Comparison of ENCODE assay signal across 26 mouse cellular contexts in genomic region chr15:6587526-6587925, GRCm38 (mm10).
DNase-seq lines count a peak whose midpoint lies in the region; ATAC-seq and TF ChIP-seq lines count a peak whose summit lies in the region.
"Had no signal": no experiment of that assay in that cellular context is flagged by ENCODE, and none has a peak within 500 bp of the region (broad histone marks: within the 10 kb centered on the region; RNA-seq: fewer than 3 reads in every experiment).

No protein-coding gene starts in this region.

- ATAC-seq in midbrain, postnatal 0 days (ENCODE audit: low FRiP score): no peak
- ATAC-seq: forebrain, embryonic 13.5 days; forebrain, embryonic 16.5 days; hindbrain, embryonic 16.5 days; inflammation-experienced regulatory T-cells, adult 6 months; intestine, embryonic 16.5 days had no signal

- H3K27ac ChIP-seq in MEL (ENCODE audit: control insufficient read depth, low read depth, low read length): peak overlapping the region; percentile 12; the same call in 1 of the 2 replicates
- peak overlapping the region; percentile 63 for H3K27ac ChIP-seq in bone marrow macrophage, adult 2 months (ENCODE audit: insufficient read depth, low read depth, low read length)
- no peak overlapping the region for H3K27ac ChIP-seq in midbrain, postnatal 0 days (ENCODE audit: low read depth, low read length)
- H3K27ac ChIP-seq: forebrain, embryonic 13.5 days; heart, embryonic 15.5 days; hindbrain, embryonic 10.5 days; hindbrain, embryonic 13.5 days had no signal

- H3K9ac ChIP-seq in MEL (ENCODE audit: control insufficient read depth, low read depth, low read length, poor library complexity, severe bottlenecking): no peak overlapping the region
- no peak overlapping the region for H3K9ac ChIP-seq in midbrain, postnatal 0 days (replicated peaks; ENCODE audit: low read length, poor library complexity, severe bottlenecking)
- H3K9ac ChIP-seq: embryonic facial prominence, embryonic 12.5 days; forebrain, embryonic 13.5 days; heart, embryonic 12.5 days; heart, embryonic 15.5 days; hindbrain, embryonic 13.5 days had no signal

- no peaks in the 10 kb centered on the region for H3K9me3 ChIP-seq in MEL (replicated peaks; ENCODE audit: insufficient read depth, low read length)
- H3K9me3 ChIP-seq in midbrain, postnatal 0 days (ENCODE audit: low read length): no peaks in the 10 kb centered on the region
- H3K9me3 ChIP-seq: embryonic facial prominence, embryonic 12.5 days; forebrain, embryonic 13.5 days; heart, embryonic 12.5 days; heart, embryonic 15.5 days; hindbrain, embryonic 10.5 days; hindbrain, embryonic 13.5 days had no signal

- H3ac ChIP-seq in myocyte (ENCODE audit: control insufficient read depth, insufficient read length): no peak overlapping the region

- no peak overlapping the region for H3K4me3 ChIP-seq in MEL (ENCODE audit: control insufficient read depth in 1 of 2, insufficient read depth in 1 of 2, low read depth in 2 of 2, low read length in 2 of 2)
- no peak overlapping the region for H3K4me3 ChIP-seq in bone marrow macrophage, adult 2 months (ENCODE audit: insufficient read depth, low read length)
- H3K4me3 ChIP-seq in myocyte: no peak overlapping the region
- no peak overlapping the region for H3K4me3 ChIP-seq in midbrain, postnatal 0 days (ENCODE audit: low read depth, low read length)
- H3K4me3 ChIP-seq: embryonic facial prominence, embryonic 12.5 days; erythroblast, embryonic 14.5 days; forebrain, embryonic 13.5 days; heart, embryonic 12.5 days; heart, embryonic 15.5 days; hindbrain, embryonic 10.5 days; hindbrain, embryonic 13.5 days had no signal

- H3K4me2 ChIP-seq in myocyte (ENCODE audit: low read depth): peak overlapping the region; percentile 3
- H3K4me2 ChIP-seq in midbrain, postnatal 0 days (ENCODE audit: low read depth, low read length, poor library complexity, severe bottlenecking): no peak overlapping the region
- H3K4me2 ChIP-seq: embryonic facial prominence, embryonic 12.5 days; forebrain, embryonic 13.5 days; heart, embryonic 12.5 days; heart, embryonic 15.5 days; hindbrain, embryonic 13.5 days had no signal

- DNase-seq in 3T3-L1 (ENCODE audit: low read depth, low spot score): peak; percentile 46
- no peak for DNase-seq in MEL (ENCODE audit: low read depth, low spot score)
- no peak for DNase-seq in midbrain, postnatal 0 days (ENCODE audit: low spot score)
- no peak for DNase-seq in heart, adult 8-10 months (ENCODE audit: low spot score)
- no peak for DNase-seq in kidney, adult 9 months
- DNase-seq: adrenal gland, adult 8-10 months; adrenal gland, postnatal 25 days; cerebellum, adult 18-20 months; cerebellum, adult 9-10 months; cerebellum, postnatal 14 days; gastrocnemius, postnatal 10 days; heart, postnatal 10 days; heart, postnatal 36 days had no signal

- H3K79me2 ChIP-seq in MEL (ENCODE audit: control insufficient read depth, insufficient read depth, low read length, poor library complexity): peaks cover 3% of the 10 kb centered on the region; the same call in 1 of the 2 replicates
- H3K79me2 ChIP-seq in myocyte (ENCODE audit: control insufficient read depth, insufficient read depth): no peaks in the 10 kb centered on the region

- no peak for TF ChIP-seq CTCF in MEL (IDR thresholded peaks at IDR 0.05 in 2 of 3, conservative IDR thresholded peaks at IDR 0.05 in 1 of 3; ENCODE audit: control insufficient read depth in 1 of 3, insufficient read depth in 1 of 3, low read depth in 2 of 3, low read length in 3 of 3, poor library complexity in 1 of 3, severe bottlenecking in 1 of 3)
- TF ChIP-seq CTCF in bone marrow macrophage, adult 2 months (IDR thresholded peaks at IDR 0.05; ENCODE audit: low read depth, low read length): no peak
- TF ChIP-seq CTCF in midbrain, postnatal 0 days (IDR thresholded peaks at IDR 0.05): no peak

- H3K36me3 ChIP-seq in MEL (ENCODE audit: control insufficient read depth in 1 of 2, insufficient read depth in 2 of 2, low read length in 2 of 2): peaks cover 0 to 63% of the 10 kb centered on the region in 2 experiments; a peak in 2 of 4 replicates
- no peaks in the 10 kb centered on the region for H3K36me3 ChIP-seq in myocyte (ENCODE audit: control insufficient read depth, insufficient read depth)
- no peaks in the 10 kb centered on the region for H3K36me3 ChIP-seq in midbrain, postnatal 0 days (ENCODE audit: insufficient read depth, low read length)
- H3K36me3 ChIP-seq: embryonic facial prominence, embryonic 12.5 days; heart, embryonic 12.5 days; heart, embryonic 15.5 days; hindbrain, embryonic 10.5 days; hindbrain, embryonic 13.5 days had no signal

- WGBS in midbrain, postnatal 0 days: 86% methylated on average over 3 of the region's 3 CpGs

- H3K4me1 ChIP-seq in MEL (ENCODE audit: control insufficient read depth in 1 of 2, insufficient read depth in 2 of 2, low read length in 2 of 2): peaks cover 39 to 53% of the 10 kb centered on the region in 2 experiments
- peaks cover 74% of the 10 kb centered on the region for H3K4me1 ChIP-seq in bone marrow macrophage, adult 2 months (ENCODE audit: control insufficient read depth, insufficient read depth, low read length)
- H3K4me1 ChIP-seq in midbrain, postnatal 0 days (ENCODE audit: insufficient read depth, low read length): no peaks in the 10 kb centered on the region
- H3K4me1 ChIP-seq: embryonic facial prominence, embryonic 12.5 days; forebrain, embryonic 13.5 days; hindbrain, embryonic 10.5 days; hindbrain, embryonic 13.5 days had no signal

- TF ChIP-seq POLR2A in MEL (IDR thresholded peaks at IDR 0.05; ENCODE audit: control insufficient read depth in 1 of 2, insufficient read depth in 1 of 2, low read depth in 1 of 2, low read length in 2 of 2, poor library complexity in 1 of 2) (no peak), myocyte (IDR thresholded peaks at IDR 0.05; ENCODE audit: insufficient read length, low read depth) (no peak)
- no peak for TF ChIP-seq POLR2A in bone marrow macrophage, adult 2 months (IDR thresholded peaks at IDR 0.05; ENCODE audit: borderline replicate concordance, low read depth, low read length)

- no peak for TF ChIP-seq EP300 in MEL (IDR thresholded peaks at IDR 0.05; ENCODE audit: low read depth in 1 of 2, low read length in 2 of 2)

- H3K27me3 ChIP-seq in MEL (ENCODE audit: control insufficient read depth in 1 of 2, insufficient read depth in 2 of 2, low read length in 2 of 2) (no peaks in the 10 kb centered on the region), myocyte (ENCODE audit: control insufficient read depth, insufficient read depth, insufficient read length) (no peaks in the 10 kb centered on the region)
- no peaks in the 10 kb centered on the region for H3K27me3 ChIP-seq in midbrain, postnatal 0 days (ENCODE audit: insufficient read depth, low read length)
- H3K27me3 ChIP-seq: embryonic facial prominence, embryonic 12.5 days; forebrain, embryonic 13.5 days; heart, embryonic 12.5 days; heart, embryonic 15.5 days; hindbrain, embryonic 13.5 days had no signal

- no peak for TF ChIP-seq RAD21 in MEL (IDR thresholded peaks at IDR 0.05; ENCODE audit: low read depth, low read length)

TF ChIP-seq in MEL, 35 proteins besides CTCF, POLR2A, EP300 and RAD21:
- TF ChIP-seq BHLHE40 (IDR thresholded peaks at IDR 0.05; ENCODE audit: borderline replicate concordance, low read depth, low read length) (no peak), TBP (IDR thresholded peaks at IDR 0.05; ENCODE audit: low read depth, low read length) (no peak), USF2 (IDR thresholded peaks at IDR 0.05; ENCODE audit: borderline replicate concordance in 1 of 2, insufficient read depth in 1 of 2, low read depth in 1 of 2, low read length in 2 of 2) (no peak), USF1 (IDR thresholded peaks at IDR 0.05; ENCODE audit: low read depth, low read length) (no peak), POLR2AphosphoS2 (IDR thresholded peaks at IDR 0.05; ENCODE audit: low read length) (no peak), ETS1 (IDR thresholded peaks at IDR 0.05; ENCODE audit: low read depth, low read length) (0 out of 2 replicates have a peak, but pooled peaks have one; percentile 5), POLR2AphosphoS5 (IDR thresholded peaks at IDR 0.05; ENCODE audit: borderline replicate concordance, low read depth, low read length) (no peak), SMC3 (IDR thresholded peaks at IDR 0.05; ENCODE audit: low read depth, low read length) (no peak)
TF ChIP-seq in MEL: peak in this region for 1.

TF ChIP-seq in myocyte, 11 proteins besides CTCF, POLR2A, EP300 and RAD21:
- TF ChIP-seq USF1 (IDR thresholded peaks at IDR 0.05; ENCODE audit: low read depth) (no peak), MYOG (IDR thresholded peaks at IDR 0.05; ENCODE audit: control insufficient read depth in 1 of 3, insufficient read depth in 1 of 3, insufficient read length in 2 of 3, low read depth in 2 of 3) (no peak)
